Mouse (Mus musculus): Measurements from ENCODE around the gene Imp3. TPM values are rescaled to one million over a fixed set of nuclear protein-coding genes. Genes with fewer than 3 reads are reported as not detected.
"Not testable (repeated sequence)": the region's sequence is repeated elsewhere in the genome, so short reads cannot be mapped to it uniquely, and the experiment has no call there.

Imp3 gene
- 38.2 and 46.5 TPM in 2 replicates for total RNA-seq (2015; ENCODE audit: low replicate concordance)
- 22.8 and 23.5 TPM in 2 replicates for total RNA-seq (2017; ENCODE audit: low replicate concordance)

- ATAC-seq (replicated peaks; ENCODE audit: low FRiP score, poor library complexity, severe bottlenecking), result peak; percentile 93
Observed at GRCm38 (mm10) chr9:56937223-56938160, at the start of gene Imp3. TSS of gene Imp3 (plus strand) at chr9:56937475.

GRCm38 (mm10) chr9:56887581-56887980 is 49.7 kb upstream of the Imp3 start:
- ATAC-seq (replicated peaks; ENCODE audit: low FRiP score, poor library complexity, severe bottlenecking), result no peak

- ATAC-seq (replicated peaks; ENCODE audit: low FRiP score, poor library complexity, severe bottlenecking), result peak; percentile 51
Observed at GRCm38 (mm10) chr9:56889817-56890216, 47.5 kb upstream of the Imp3 start.

DNA sequence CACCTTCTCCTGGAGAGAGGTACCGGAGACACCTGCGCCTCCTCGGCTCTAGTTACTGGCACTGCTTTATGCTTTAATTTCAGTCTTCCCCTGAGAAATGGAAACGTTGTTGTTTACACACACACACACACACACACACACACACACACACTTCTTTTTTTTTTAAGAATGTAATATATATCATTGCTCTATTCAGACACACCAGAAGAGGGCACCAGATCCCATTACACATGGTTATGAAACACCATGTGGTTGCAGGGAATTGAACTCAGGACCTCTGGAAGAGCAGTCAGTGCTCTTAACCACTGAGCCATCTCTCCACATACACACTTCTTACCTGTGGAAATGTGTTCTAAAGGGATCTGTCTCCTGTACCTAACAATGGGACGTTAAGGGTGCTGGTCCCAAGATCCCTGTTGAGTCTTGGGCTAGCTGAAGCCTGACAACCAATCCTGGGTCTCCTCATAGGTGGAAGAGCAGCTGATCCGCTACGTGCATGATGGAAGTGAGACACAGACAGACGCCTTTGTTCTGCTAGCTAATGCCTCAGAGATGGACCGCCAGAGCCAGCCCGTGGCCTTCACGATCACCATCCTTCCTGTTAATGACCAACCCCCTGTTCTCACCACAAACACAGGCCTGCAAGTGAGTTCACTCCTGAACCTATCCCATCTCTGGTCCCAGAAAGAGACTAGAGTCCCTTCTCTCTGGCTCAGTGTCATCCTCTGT is 46.6 kb upstream of the Imp3 start:
- ATAC-seq (replicated peaks; ENCODE audit: low FRiP score, poor library complexity, severe bottlenecking), result no peak

- no peak for ATAC-seq (replicated peaks; ENCODE audit: low FRiP score, poor library complexity, severe bottlenecking)
Observed at GRCm38 (mm10) chr9:56891517-56892011, 45.7 kb upstream of the Imp3 start.

- ATAC-seq (replicated peaks; ENCODE audit: low FRiP score, poor library complexity, severe bottlenecking), result no peak
Observed at GRCm38 (mm10) chr9:56892111-56892510, 45.2 kb upstream of the Imp3 start.

GRCm38 (mm10) chr9:56893313-56893712 is 44.0 kb upstream of the Imp3 start:
- no peak for ATAC-seq (replicated peaks; ENCODE audit: low FRiP score, poor library complexity, severe bottlenecking)

- ATAC-seq (replicated peaks; ENCODE audit: low FRiP score, poor library complexity, severe bottlenecking), result no peak
Observed at GRCm38 (mm10) chr9:56894006-56894405, 43.3 kb upstream of the Imp3 start.

GRCm38 (mm10) chr9:56896779-56897178 is 40.5 kb upstream of the Imp3 start:
- ATAC-seq (replicated peaks; ENCODE audit: low FRiP score, poor library complexity, severe bottlenecking), result no peak

DNA sequence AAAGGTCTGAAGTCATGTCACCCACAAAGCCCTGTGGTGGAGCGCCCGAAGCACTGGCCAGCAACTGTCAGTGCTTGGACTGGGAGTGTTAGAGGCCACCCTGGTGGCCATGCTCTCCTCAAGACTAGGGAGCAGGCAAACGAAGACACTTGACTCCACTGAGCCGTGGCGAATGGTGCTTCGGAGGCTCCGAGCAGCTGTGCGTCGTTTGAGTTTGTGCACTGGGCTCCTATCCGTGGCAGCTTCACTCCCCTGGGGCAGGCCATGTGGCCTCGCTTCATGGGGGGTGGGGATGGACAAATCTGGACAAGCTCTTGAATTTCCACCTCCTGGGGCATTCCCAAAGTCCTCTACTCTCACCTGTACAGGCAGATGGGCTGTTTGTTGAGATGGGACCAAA is 37.9 kb upstream of the Imp3 start:
- no peak for ATAC-seq (replicated peaks; ENCODE audit: low FRiP score, poor library complexity, severe bottlenecking)

- no peak for ATAC-seq (replicated peaks; ENCODE audit: low FRiP score, poor library complexity, severe bottlenecking)
Observed at GRCm38 (mm10) chr9:56900060-56900459, 37.2 kb upstream of the Imp3 start.

GRCm38 (mm10) chr9:56900571-56900970 is 36.7 kb upstream of the Imp3 start:
- no peak for ATAC-seq (replicated peaks; ENCODE audit: low FRiP score, poor library complexity, severe bottlenecking)

- ATAC-seq (replicated peaks; ENCODE audit: low FRiP score, poor library complexity, severe bottlenecking), result no peak
Observed at GRCm38 (mm10) chr9:56901187-56901586, 36.1 kb upstream of the Imp3 start.

DNA sequence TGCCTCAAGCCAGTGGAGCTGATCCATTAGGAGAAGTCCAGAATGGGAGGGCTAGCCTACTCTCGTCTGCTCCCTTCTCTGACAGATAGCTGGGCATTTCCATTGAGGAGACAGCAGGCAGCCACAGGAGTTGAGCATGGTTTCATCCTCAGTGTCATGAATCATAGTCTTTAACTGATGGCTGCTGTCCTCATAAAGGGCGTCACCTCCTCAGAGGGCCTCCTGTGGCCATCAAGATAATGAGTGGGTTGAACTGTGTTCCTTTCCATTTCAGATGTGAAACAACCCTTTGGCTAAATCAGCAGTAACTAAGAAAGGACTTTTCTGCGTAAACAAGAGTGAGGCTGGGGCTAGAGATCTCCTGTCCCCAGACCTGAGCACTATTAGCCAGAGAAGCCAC is 33.6 kb upstream of the Imp3 start:
- ATAC-seq (replicated peaks; ENCODE audit: low FRiP score, poor library complexity, severe bottlenecking), result no peak

GRCm38 (mm10) chr9:56907549-56907948 is 29.7 kb upstream of the Imp3 start:
- ATAC-seq (replicated peaks; ENCODE audit: low FRiP score, poor library complexity, severe bottlenecking), result no peak

DNA sequence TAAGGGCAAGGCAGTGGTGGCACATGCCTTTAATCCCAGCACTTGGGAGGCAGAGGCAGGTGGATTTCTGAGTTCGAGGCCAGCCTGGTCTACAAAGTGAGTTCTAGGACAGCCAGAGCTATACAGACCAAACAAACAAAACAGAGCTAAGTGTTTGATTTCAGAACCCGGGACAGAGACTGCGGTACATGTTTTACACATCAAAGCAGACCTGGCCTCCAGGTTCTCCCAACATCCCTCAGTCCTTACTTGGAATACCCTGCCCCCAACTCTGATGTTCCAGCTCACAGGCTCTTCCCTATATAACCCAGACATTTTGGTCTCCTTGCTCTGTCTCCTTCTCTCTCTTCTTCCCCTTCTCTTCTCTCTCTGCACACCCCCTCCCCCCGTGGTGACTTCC is 27.3 kb upstream of the Imp3 start:
- ATAC-seq (replicated peaks; ENCODE audit: low FRiP score, poor library complexity, severe bottlenecking), result not testable (repeated sequence)

DNA sequence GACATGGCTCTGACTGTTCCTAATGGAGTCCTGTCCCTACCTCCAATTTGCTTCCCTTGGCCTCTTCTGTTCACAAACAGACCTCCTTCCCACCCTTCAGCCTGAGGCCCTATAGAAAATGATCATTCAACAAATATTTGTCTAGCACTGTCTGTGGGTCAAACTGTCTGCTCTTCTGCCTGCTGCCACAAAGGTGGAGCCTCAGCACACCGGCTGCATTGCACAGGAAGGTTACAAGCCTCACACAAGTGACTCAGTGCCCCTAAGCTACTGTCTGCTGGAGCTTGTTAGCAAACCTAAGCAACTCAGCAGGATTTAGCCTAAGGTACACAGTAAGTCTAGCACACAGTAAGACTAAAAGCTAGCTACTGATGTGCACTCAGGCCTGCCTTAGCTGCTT is 26.3 kb upstream of the Imp3 start:
- ATAC-seq (replicated peaks; ENCODE audit: low FRiP score, poor library complexity, severe bottlenecking), result no peak

DNA sequence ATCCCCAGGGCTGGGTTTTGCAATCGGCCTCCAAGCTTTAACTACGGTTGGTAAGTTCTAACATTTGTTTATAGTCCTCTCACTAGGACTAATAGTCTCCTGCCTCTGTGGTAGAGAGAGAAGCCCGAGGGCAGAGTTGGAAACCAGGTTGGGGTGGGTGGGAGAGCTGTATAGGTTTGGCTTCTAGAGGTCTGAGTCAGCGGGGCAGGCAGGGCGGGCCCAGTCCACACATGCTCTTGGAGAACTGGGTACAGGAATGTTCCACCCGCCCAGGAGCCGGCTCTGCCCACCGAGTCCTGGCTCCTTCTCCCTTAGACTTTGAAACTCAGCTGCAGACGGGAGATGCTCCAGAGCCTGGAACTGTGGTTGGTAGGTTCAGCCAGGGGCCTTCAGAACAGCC is 23.3 kb upstream of the Imp3 start:
- no peak for ATAC-seq (replicated peaks; ENCODE audit: low FRiP score, poor library complexity, severe bottlenecking)

DNA sequence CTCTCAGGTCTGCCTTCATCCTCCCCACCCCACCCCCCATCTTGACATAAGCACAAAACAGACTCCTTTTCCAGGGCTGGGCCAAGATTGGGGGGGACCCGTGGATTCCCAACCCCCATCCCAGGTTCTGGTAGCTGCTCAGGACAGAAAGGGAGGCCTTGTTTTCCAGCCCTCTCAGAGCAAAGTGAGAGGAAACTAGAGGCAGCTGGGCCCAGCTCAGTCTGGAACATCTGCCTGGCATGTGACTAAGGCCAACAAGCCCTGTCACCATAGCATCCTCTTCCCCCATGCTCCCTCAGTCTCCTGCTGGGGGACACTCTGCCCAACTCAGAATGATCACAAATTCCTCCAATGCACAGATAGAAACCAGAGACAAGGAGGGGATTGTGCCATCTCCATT is 22.2 kb upstream of the Imp3 start:
- no peak for ATAC-seq (replicated peaks; ENCODE audit: low FRiP score, poor library complexity, severe bottlenecking)

- ATAC-seq (replicated peaks; ENCODE audit: low FRiP score, poor library complexity, severe bottlenecking), result no peak
Observed at GRCm38 (mm10) chr9:56915695-56916410, 21.4 kb upstream of the Imp3 start.
